Mouse (Mus musculus) hindbrain, embryonic 12.5 days (tissue): Measurements from ENCODE around the gene Ppard. TPM values are rescaled to one million over a fixed set of nuclear protein-coding genes. Genes with fewer than 3 reads are reported as not detected.

Source experiments
- ATAC-seq: fragments of 200-750 bp; cut with Nextera tagmentation; 2 replicates; pipeline ENCODE4 v1.8.0; 2017; ENCODE audit warnings: moderate TSS enrichment; ENCODE audit not compliant: low FRiP score
- H3K27ac ChIP-seq: fragments of 300-500 bp; sonication (generic); 2 replicates; pipeline ENCODE4 v1.5.1; 2016; ENCODE audit warnings: mild to moderate bottlenecking
- H3K27me3 ChIP-seq: fragments of 300-500 bp; sonication (generic); 2 replicates; pipeline ENCODE4 v1.6.1; 2016; ENCODE audit warnings: mild to moderate bottlenecking
- H3K36me3 ChIP-seq: fragments of 300-500 bp; sonication (generic); 2 replicates; pipeline ENCODE4 v1.6.1; 2016; ENCODE audit warnings: mild to moderate bottlenecking
- H3K4me1 ChIP-seq: fragments of 300-500 bp; sonication (generic); 2 replicates; pipeline ENCODE4 v1.6.1; 2016
- H3K4me2 ChIP-seq: fragments of 300-500 bp; sonication (generic); replicated peaks from 2 replicates; pipeline ENCODE4 v1.6.1; 2016; ENCODE audit warnings: mild to moderate bottlenecking
- H3K4me3 ChIP-seq: fragments of 300-500 bp; sonication (generic); 2 replicates; pipeline ENCODE4 v1.5.1; 2016; ENCODE audit warnings: mild to moderate bottlenecking
- H3K9ac ChIP-seq: fragments of 300-500 bp; sonication (generic); 2 replicates; pipeline ENCODE4 v1.6.1; 2016; ENCODE audit warnings: mild to moderate bottlenecking, moderate library complexity
- H3K9me3 ChIP-seq: fragments of 300-500 bp; sonication (generic); replicated peaks from 2 replicates; pipeline ENCODE4 v1.6.1; 2016; ENCODE audit warnings: mild to moderate bottlenecking
- WGBS: fragments of 180-500 bp; shearing (Covaris S2); methylation state at CpG from one replicate; pipeline ENCODE4 v1.1.7; 2016; 5-methylcytosine and 5-hydroxymethylcytosine counted together
- polyA plus RNA-seq: library from polyadenylated mRNA; unstranded; fragments of >200 nt; fragmentation: Nextera tagmentation; extraction: Ambion mirVana; gene quantifications from 2 replicates; pipeline ENCODE4 v1.2.1, GENCODE M21; 2016

The Ppard gene
- polyA plus RNA-seq, 1 experiment from 2014 or later = 2.4 TPM

DNA sequence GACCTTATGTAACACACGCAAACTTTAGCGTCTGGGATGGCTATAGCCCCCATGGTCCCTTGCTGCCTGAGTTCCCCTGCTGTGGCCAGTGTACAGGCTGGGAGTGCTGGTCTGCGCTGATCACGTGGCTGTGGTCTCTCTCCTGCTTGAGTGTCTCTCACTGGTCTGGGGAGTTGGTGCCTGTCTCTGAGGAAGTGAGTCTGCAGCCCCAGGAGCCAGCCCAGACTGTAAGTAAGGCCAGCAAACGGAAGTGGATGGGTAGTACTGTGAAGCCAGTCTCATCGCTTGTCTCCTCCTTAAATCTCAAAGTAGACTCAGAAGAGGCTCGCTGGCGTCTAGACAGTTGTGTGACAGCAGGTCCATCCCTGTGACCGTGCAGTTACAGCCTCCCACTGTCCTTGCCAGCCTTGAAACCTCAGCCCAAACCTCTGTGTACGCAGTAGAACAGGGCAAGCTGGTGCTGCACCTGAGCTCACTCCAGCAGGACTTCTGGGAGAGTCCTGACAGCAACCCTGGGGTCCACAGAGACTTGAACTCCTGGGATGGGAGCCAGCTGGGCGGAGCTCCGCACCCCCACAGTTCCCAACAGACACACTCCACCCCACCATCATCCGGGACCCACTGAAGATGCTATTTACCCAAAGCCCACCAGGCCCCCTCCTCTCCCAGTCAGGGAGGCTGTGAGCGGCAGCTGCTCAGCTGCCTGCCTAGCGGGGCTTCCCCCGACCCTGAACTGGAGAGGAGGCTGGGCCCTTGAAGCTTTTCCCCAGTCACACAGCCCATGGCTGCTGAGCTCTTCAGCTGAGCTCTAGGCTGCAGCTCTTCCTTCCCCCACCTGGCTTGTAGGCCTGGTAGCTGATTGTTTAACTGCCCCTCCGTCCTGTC lies 62.2 kb downstream of the Ppard start:
- WGBS = 70% methylated on average over 17 of the region's 17 CpGs
- H3K27ac ChIP-seq = peak overlapping the region; percentile 66
- no peaks in the 10 kb centered on the region for H3K9me3 ChIP-seq
- 0 out of 2 replicates have a peak, but pooled peaks cover 5% of the 10 kb centered on the region for H3K36me3 ChIP-seq
- 0 out of 2 replicates have a peak overlapping the region, but pooled peaks have one; percentile 13 for H3K9ac ChIP-seq
- no peaks in the 10 kb centered on the region for H3K27me3 ChIP-seq
- H3K4me3 ChIP-seq = no peak overlapping the region
- ATAC-seq = peak; percentile 63
- peaks cover 31% of the 10 kb centered on the region for H3K4me1 ChIP-seq
- no peak overlapping the region for H3K4me2 ChIP-seq

DNA sequence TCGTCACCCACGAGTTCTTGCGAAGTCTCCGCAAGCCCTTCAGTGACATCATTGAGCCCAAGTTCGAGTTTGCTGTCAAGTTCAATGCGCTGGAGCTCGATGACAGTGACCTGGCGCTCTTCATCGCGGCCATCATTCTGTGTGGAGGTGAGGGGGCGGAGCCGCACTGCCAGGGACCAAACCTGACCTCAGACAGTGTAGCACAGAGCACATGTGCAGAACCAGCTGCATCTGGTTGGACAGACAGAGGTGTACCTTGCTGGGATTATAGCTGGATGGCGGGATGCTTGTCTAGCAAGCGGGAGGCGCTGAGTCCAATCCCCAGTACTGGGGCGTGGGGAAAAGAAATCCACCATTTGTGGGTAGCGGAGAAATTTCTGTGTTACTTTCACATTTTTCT lies 66.4 kb downstream of the Ppard start:
- Histone ChIP-seq H3K9me3 (no peaks in the 10 kb centered on the region), H3K27me3 (no peaks in the 10 kb centered on the region), H3K27ac (no peak overlapping the region), H3K4me2 (no peak overlapping the region), H3K4me3 (no peak overlapping the region), H3K36me3 (no peaks in the 10 kb centered on the region), H3K4me1 (peaks cover 36% of the 10 kb centered on the region), H3K9ac (no peak overlapping the region)
- no peak for ATAC-seq
- 96% methylated on average over 17 of the region's 17 CpGs for WGBS

DNA sequence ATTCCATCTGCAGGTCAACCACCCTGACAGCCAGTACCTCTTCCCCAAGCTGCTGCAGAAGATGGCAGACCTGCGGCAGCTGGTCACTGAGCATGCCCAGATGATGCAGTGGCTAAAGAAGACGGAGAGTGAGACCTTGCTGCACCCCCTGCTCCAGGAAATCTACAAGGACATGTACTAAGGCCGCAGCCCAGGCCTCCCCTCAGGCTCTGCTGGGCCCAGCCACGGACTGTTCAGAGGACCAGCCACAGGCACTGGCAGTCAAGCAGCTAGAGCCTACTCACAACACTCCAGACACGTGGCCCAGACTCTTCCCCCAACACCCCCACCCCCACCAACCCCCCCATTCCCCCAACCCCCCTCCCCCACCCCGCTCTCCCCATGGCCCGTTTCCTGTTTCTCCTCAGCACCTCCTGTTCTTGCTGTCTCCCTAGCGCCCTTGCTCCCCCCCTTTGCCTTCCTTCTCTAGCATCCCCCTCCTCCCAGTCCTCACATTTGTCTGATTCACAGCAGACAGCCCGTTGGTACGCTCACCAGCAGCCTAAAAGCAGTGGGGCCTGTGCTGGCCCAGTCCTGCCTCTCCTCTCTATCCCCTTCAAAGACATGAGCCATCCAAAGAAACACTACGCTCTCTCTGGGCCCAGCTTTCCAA lies 67.3 kb downstream of the Ppard start:
- peak overlapping the region; percentile 45 for H3K9ac ChIP-seq
- H3K4me3 ChIP-seq = no peak overlapping the region

DNA sequence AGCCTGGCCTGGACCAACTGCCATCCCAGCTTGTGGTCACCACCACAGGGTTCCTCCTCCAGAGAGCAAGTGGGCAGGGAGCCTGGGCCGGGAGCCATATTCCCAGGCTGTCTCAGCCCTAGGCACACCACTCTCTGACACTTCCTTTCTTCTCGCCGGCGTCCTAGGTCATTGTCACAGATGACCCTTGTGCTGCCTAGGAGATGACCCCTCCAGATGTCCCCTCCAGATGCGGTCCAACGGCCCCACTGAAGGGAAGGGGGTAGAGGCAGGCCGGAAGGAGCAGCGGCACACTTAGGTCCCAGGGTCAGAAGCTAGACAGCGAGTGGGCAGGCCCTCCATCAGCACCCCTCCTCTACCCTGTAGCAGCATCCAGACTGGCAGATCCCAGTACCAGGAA lies 67.8 kb downstream of the Ppard start:
- Histone ChIP-seq H3K36me3 (no peaks in the 10 kb centered on the region), H3K27ac (0 out of 2 replicates have a peak overlapping the region, but pooled peaks have one; percentile 35), H3K4me2 (no peak overlapping the region), H3K9ac (no peak overlapping the region), H3K9me3 (no peaks in the 10 kb centered on the region), H3K4me3 (no peak overlapping the region), H3K4me1 (peaks cover 21% of the 10 kb centered on the region), H3K27me3 (no peaks in the 10 kb centered on the region)
- 17% methylated on average over 9 of the region's 9 CpGs for WGBS
- ATAC-seq = no peak

More for the DNA sequence above, 67.3 kb downstream of the Ppard start:
- Histone ChIP-seq H3K36me3 (no peaks in the 10 kb centered on the region), H3K27ac (peak overlapping the region; percentile 35), H3K4me2 (no peak overlapping the region), H3K4me1 (peaks cover 26% of the 10 kb centered on the region), H3K27me3 (no peaks in the 10 kb centered on the region), H3K9me3 (no peaks in the 10 kb centered on the region)
- ATAC-seq = no peak
- WGBS = 34% methylated on average over 10 of the region's 11 CpGs

DNA sequence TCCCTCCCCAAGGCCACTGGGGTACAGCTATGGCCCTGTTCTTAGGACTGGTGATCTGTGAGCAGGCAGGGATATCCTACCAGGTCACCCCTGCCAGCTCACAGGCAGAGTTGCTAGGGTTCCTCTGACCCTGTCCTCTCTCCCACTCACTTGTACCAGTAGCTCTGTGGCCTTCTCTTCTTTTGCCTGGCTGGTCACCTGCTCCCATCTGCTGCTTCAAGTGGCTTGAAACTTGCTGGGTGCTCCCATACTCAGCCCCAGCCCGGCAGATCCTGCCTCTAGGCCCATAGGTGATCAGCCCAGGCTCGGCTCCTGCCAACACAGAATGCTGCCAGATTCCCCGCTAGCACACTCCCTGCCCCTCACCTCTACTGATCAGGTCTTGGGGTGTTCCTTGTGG lies 68.3 kb downstream of the Ppard start:
- H3K27ac ChIP-seq = no peak overlapping the region
- no peaks in the 10 kb centered on the region for H3K36me3 ChIP-seq
- H3K4me3 ChIP-seq = no peak overlapping the region
- 71% methylated on average over 3 of the region's 3 CpGs for WGBS
- H3K27me3 ChIP-seq = no peaks in the 10 kb centered on the region
- no peak overlapping the region for H3K4me2 ChIP-seq
- peaks cover 19% of the 10 kb centered on the region for H3K4me1 ChIP-seq
- no peak for ATAC-seq
- no peaks in the 10 kb centered on the region for H3K9me3 ChIP-seq
- H3K9ac ChIP-seq = no peak overlapping the region

DNA sequence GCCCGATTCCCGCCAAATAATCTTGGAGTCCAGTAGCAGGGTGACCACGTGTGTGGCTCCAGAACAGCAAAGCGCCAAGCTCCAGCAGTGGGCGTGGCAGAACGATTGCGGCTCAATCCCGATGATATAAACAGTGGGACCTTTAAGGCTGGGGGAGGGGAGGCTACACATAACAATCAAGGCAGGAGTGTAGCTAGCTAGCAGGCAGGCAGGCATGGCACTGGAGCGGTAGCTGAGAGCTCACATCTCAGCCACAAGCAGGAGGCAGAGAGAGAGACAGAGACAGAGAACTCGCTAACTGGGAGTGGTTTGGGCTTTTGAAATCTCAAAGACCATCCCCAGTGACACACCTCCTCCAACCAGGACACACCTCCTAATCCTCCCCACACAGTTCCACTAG lies 72.7 kb downstream of the Ppard start:
- Histone ChIP-seq H3K9me3 (no peaks in the 10 kb centered on the region), H3K9ac (no peak overlapping the region)
- ATAC-seq = no peak

DNA sequence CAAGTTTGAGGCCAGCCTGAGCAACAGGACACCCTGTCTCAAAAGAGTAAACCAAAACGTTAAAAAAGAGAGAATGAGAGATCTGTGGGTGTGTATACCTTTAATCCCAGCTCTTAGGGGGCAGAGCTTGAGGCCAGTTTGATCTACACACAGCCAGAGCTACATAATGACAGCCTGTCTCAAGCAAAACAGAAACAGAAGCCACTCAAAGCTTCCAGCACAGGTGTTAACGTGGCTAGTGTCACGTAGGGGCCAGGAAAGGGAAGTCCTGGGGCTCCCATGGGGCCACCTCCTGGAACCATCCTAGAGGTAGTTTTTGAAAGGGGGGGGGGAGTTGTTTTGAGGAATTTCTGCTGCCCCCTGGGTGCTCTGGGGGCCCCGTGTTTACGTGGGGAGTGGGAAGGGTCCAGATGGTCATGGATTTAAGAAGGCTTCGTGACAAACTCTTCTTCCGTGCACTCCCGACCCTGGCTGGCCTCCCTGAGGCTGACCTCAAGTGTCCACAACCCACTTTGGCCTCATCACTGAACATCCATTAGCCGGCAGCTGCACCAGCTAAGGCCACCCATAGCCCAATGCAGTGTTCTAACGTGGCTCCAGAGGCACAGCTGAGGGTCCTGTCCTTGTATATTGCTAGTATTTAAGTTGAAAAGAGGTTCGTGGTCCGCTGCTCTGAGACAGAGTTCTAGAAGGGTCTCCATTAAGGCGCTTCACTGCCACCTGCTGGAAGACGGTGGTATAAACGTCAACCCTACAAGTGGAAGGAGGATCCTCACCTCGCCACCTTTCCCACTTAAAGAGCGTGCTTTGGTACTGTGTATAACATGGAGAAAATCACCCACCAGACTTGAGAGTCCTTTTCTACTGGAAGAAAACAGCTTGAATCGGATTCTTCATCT lies 76.0 kb downstream of the Ppard start:
- H3K4me3 ChIP-seq = no peak overlapping the region
- H3K27me3 ChIP-seq = no peaks in the 10 kb centered on the region
- H3K27ac ChIP-seq = no peak overlapping the region
- no peak for ATAC-seq
- no peaks in the 10 kb centered on the region for H3K9me3 ChIP-seq
- no peak overlapping the region for H3K9ac ChIP-seq
- H3K4me2 ChIP-seq = peak overlapping the region; percentile 19; the same call in 1 of the 2 replicates
- peaks cover 8% of the 10 kb centered on the region for H3K4me1 ChIP-seq
- 13% methylated on average over 18 of the region's 18 CpGs for WGBS
- H3K36me3 ChIP-seq = no peaks in the 10 kb centered on the region

More for the DNA sequence above, 72.7 kb downstream of the Ppard start:
- WGBS = 52% methylated on average over 10 of the region's 10 CpGs
- Histone ChIP-seq H3K4me3 (no peak overlapping the region), H3K27me3 (no peaks in the 10 kb centered on the region), H3K36me3 (no peaks in the 10 kb centered on the region), H3K27ac (no peak overlapping the region), H3K4me2 (no peak overlapping the region), H3K4me1 (peaks cover 11% of the 10 kb centered on the region)

DNA sequence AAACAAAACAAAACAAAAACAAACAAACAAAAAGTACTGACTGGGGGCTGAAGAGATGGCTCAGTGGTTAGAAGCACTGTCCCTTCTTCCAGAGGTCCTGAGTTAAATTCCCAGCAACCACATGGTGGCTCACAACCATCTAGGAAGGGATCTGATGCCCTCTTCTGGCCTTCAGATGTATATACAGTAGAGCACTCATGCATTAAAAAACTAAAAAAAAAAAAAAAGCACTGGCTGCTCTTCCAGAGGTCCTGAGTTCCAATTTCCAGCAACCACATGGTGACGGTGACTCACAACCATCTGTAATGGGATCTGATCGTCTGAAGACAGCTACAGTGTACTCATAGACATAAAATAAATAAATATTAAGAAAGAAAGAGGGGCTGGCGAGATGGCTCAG lies 78.3 kb downstream of the Ppard start:
- Histone ChIP-seq H3K4me2 (no peak overlapping the region), H3K4me1 (peaks cover 27% of the 10 kb centered on the region), H3K9ac (no peak overlapping the region), H3K27ac (no peak overlapping the region), H3K9me3 (no peaks in the 10 kb centered on the region), H3K27me3 (no peaks in the 10 kb centered on the region), H3K36me3 (peaks cover 4% of the 10 kb centered on the region), H3K4me3 (no peak overlapping the region)
- WGBS = 83% methylated on average over 3 of the region's 3 CpGs
- ATAC-seq = no peak

DNA sequence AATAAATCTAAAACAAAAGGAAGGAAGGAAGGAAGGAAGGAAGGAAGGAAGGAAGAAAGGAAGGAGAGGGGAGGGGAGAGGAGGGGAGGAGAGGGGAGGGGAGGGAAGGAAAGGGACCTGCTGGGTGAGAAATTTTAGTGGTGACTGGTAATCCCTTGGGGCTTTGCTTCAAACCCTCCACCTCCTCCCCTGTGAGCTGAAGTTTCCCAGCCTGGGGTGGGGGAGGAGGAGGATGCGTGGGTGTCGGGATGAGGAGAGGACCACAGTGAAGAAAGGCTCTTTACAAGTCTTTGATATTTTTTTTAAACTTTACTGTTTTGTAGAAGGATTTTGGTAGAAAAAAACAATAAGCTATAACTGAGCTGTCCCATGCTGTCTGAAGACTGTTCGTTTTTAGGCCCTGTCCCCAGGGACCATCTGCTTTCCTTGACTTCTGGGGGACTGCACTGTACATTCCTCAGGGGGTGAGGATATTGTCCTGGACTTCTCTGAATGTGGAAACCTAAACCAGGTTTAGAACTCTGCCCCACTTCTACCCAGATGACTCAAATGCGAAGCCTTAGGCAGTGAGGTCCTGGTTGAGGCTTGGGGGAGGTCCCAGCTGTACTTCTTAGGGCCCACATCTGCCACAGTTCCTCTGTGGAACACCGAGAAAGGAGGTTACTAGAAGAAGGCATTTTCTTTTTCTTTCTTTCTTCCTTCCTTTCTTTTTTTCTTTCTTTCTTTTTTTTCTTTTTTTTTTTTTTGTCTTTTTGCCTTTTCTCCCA lies 79.0 kb downstream of the Ppard start:
- no peaks in the 10 kb centered on the region for H3K9me3 ChIP-seq
- no peaks in the 10 kb centered on the region for H3K27me3 ChIP-seq
- no peak overlapping the region for H3K4me2 ChIP-seq
- no peak overlapping the region for H3K9ac ChIP-seq
- H3K4me3 ChIP-seq = no peak overlapping the region
- H3K36me3 ChIP-seq = peaks cover 11% of the 10 kb centered on the region
- H3K4me1 ChIP-seq = peaks cover 29% of the 10 kb centered on the region
- no peak for ATAC-seq
- no peak overlapping the region for H3K27ac ChIP-seq
- 86% methylated on average over 5 of the region's 5 CpGs for WGBS

DNA sequence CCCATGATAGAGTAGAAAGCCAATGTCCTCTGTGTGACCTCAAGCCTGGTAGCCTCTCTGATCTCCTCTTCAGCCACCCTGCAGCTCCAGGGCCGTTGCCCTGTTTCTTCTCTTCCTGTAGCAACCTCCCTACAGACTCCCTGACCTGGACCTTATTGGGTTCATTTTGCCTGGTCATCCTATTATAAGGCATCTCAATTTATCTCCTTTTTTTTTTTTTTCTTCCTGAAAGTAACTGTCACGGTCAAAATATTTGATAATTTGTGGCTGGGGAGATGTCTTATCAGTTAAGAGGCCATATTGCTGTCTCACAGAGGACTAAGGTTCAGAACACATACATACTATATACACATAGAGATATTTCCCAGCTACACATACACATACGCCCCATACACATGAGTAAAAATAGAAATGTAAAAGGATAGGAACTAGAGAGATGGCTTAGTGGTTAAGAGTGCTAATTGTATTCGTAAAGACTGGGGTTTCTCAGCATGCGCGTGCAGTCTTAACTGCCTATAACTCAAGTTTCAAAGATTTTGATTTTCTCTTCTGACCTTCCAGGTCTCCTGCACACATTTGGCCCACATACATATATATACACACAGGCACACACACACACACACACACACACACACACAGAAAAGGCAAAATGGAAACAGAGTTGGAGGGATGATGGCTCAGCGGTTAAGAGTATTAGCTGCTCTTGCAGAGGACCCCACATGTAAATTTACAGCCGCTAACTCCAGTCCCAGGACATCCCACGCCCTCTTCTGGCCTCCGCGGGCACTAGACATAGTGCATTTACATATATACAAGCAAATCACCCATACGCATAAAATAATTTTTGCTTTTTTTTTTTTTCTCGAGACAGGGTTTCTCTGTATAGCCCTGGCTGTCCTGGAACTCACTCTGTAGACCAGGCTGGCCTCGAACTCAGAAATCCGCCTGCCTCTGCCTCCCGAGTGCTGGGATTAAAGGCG lies 80.0 kb downstream of the Ppard start:
- ATAC-seq = peak; percentile 44
- H3K4me3 ChIP-seq = peak overlapping the region; percentile 77
- WGBS = 24% methylated on average over 17 of the region's 17 CpGs
- H3K9ac ChIP-seq = 0 out of 2 replicates have a peak overlapping the region, but pooled peaks have one; percentile 85
- H3K4me1 ChIP-seq = peaks cover 29% of the 10 kb centered on the region
- H3K27ac ChIP-seq = no peak overlapping the region
- H3K27me3 ChIP-seq = no peaks in the 10 kb centered on the region
- H3K36me3 ChIP-seq = peaks cover 21% of the 10 kb centered on the region
- H3K9me3 ChIP-seq = no peaks in the 10 kb centered on the region
- H3K4me2 ChIP-seq = peak overlapping the region; percentile 85
